Mouse (Mus musculus): ENCODE results near the gene Myo1e.

Myo1e gene

DNA sequence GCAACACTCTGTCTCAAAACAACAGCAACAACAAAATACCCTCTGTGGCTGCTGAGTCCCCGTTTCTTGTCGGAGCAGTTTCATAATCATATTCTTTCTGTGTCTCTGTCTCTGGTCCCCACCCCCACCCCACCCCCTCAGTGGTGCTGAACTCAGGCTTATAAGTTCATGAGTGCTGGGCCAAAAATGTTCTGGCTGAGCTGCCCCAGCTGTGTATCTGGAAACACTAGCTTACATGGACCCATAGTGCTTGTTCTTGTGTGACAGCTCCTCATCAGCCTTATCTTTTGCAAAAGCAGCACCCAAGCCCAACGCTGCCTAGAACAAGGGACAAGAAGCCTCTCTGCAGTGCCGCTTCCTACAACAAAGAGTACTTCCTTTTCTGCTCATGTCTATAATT is 232.8 kb downstream of the Myo1e start:
- DNase-seq = no peak

DNA sequence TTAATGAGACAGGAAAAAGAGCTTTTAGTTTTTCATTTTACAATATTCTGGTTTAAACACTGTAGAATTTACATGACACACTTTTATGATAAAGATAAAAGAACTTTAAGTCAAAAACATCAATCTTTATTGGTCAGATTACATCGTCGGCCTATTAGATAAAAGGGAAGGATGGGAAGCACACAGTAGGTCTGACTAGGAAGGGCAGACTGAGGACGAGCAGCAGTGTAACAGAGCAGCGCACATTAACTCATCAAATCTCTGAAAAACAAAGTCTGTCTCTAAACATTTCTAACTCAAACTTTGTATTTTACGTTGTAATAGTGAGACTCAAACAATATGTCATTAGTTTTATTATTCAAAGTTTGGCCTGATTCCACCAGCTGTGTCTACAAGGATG is 241.9 kb downstream of the Myo1e start:
- no peak for DNase-seq
